Mouse (Mus musculus): Measurements from ENCODE around the gene Rnf150.

Gene Rnf150

GRCm38 (mm10) chr8:83028211-83028610 lies 165.1 kb downstream of the Rnf150 start:
- DNase-seq (ENCODE audit: low spot score), result no peak

- no peak for DNase-seq (ENCODE audit: low spot score)
These were observed 169.6 kb downstream of the Rnf150 start for GRCm38 (mm10) chr8:83032800-83033199.

- DNase-seq (ENCODE audit: low spot score), result no peak
These were observed 172.0 kb downstream of the Rnf150 start for GRCm38 (mm10) chr8:83035141-83035540.

DNA sequence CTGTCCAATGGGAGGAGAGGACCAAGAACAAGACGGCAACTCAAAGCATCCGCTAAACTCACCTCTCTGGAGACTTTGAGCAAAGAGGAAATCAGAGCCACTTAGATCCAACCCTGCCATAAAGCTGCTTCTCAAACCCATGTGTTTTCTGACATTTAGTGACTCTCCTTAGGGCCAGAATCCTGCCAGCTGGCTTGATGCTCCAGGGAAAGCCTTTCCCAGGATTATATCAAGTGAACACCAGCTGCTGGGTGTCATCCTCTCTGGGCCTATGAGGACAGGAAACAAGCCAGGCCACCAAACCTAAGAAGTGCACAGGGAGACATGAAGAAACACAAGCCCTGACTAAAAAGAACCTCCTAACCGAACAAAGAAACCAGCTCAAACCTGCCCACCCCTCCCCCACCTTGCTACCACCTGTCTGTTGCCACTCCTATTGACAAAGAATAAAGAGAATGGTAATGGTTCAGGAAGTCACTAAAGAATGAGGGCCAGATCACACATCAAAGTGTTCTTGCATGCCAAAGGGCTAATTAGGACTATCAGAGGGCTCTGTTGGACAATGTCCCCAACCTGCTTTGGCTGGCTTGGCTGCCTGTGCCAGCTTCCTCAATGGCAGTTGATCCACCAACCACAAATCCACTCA lies 173.5 kb downstream of the Rnf150 start:
- DNase-seq (ENCODE audit: low spot score), result peak; percentile 36

DNA sequence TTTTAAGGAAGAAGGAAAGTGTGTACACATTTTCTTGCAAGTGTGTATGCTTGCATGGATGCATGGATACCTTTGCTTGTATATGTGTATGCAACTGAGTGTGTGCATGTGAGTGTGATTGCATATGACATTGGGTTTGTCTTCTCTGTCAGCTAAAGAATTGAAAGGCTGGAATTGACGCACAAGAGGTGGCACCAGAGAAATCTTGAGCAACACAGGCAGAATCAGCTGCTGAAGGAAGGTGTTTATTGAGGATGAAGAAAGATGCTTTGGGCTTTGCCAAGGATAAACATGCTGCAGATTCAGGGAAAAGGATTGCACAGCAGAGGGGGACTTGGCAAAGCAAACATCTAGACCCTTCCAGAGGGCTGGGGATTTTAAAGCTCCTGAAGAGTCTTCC lies 174.2 kb downstream of the Rnf150 start:
- DNase-seq (ENCODE audit: low spot score), result no peak

GRCm38 (mm10) chr8:83038575-83038974 lies 175.4 kb downstream of the Rnf150 start:
- DNase-seq (ENCODE audit: low spot score), result peak; percentile 28

DNA sequence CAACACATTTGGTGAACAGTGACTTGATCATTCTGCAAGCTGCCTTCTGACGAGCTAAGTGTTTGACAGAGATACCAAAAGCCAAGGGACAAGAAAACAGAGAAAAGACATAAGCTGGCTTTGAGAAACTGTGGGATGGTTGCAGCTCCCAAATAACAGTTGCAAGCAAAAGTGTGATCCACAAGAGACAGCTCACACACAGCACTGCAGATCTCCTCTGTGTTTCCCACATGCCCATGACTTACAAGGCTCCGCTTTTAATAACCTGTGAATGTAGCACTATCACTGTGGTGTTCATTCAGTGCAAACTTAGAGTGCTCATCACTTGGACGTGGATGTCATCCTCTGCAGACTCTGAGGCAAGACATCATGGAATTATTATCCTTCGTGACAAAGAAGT lies 178.3 kb downstream of the Rnf150 start:
- no peak for DNase-seq (ENCODE audit: low spot score)

DNA sequence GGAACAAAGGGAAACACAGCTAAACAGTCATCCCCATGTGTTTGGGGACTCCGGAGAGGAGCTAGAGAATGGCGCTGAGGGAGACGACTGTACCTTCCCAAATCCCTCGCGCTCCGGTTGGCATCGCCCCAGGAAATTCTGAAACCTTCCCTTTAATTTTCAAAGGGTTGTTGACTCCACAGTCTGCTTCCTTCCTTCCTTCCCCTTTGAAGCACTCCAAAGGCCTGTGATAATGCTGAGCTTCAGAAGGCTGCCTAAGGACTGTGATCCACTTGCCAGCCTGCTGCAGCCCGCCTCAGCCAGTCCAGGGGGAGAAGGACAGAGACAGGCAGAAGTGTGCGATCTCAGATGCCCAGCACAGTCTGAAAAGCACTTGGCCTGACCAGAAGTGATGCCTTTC lies 183.8 kb downstream of the Rnf150 start:
- no peak for DNase-seq (ENCODE audit: low spot score)

DNA sequence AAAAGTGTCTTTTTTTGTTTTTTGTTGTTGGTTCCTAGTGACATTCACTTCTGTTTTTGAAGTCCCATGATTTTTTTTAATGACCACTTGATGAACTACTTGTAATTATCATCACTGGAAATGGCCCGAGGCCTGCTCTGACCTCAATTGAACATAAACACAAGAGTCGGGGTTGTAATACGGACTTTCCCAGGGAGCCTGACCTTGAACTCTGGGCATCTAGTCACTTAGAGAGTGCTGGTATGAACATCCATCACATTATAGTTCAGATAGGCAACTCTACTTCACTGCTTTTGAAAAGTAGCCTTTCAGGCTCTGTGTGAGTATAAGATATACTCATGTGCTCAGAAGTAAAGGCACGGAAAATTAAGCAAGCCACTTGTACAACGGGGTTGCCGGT lies 185.4 kb downstream of the Rnf150 start:
- DNase-seq (ENCODE audit: low spot score), result no peak

DNA sequence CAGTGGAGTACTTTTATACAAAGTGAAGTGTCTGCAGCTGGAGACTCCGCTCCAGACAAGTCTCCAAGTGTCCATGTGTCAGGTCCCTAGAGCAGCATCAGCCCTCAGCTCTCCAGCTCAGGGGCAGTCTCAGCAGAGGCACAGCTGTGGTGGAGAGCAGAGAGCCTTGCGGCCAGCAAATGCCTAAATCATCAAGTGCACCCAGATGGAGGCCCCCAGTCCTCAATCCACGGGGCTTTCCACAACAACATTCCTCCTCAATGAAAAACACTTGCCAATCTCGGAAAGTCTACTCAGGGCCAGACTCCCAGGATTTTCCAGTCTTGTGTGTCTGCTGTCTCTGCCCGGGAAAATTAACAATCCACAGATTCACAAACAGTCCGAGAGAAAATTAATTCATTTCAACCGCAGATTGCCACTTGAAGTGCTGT lies 186.0 kb downstream of the Rnf150 start:
- DNase-seq (ENCODE audit: low spot score), result no peak

DNA sequence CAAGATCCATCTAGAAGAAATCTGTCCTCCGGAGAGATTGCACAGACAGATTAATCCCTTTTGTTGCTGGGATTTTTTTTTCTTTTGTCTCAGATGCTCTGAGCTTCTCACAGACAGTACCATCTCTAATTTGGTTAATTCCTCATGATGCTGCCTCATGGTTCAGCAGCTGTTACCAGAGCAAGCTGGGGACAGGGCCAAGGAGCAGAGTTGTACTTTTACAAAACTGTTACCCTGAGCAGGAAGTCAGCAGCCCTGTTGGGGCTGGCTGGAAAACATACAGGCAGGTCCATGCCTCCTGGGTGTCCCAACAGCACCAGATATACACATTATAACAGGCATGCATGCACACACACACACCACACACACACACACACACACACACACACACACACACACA lies 186.5 kb downstream of the Rnf150 start:
- DNase-seq (ENCODE audit: low spot score), result no peak

GRCm38 (mm10) chr8:83052896-83053295 lies 189.7 kb downstream of the Rnf150 start:
- DNase-seq (ENCODE audit: low spot score), result no peak

DNA sequence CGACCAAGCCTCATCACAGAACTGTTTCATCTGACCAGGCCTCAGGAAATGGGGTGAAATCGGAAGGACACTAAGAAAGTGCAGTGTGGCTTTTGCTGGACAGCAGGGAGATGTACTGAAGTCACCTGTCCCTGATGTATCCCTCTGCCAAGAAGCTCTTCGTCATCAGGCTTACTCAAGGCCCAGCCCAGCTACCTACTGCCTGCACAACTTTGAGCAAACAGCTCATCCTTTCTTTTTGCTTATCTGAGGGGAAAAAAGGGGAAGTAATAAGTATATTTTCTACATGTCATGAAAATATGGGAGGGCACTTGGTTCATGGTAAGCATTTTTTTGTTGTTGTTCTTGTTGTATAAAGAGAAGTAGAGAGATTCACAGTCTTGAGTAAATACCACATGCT lies 191.6 kb downstream of the Rnf150 start:
- DNase-seq (ENCODE audit: low spot score), result no peak

GRCm38 (mm10) chr8:83058951-83059350 lies 195.8 kb downstream of the Rnf150 start:
- no peak for DNase-seq (ENCODE audit: low spot score)

GRCm38 (mm10) chr8:83060076-83060475 lies 196.9 kb downstream of the Rnf150 start:
- no peak for DNase-seq (ENCODE audit: low spot score)

- no peak for DNase-seq (ENCODE audit: low spot score)
These were observed 198.1 kb downstream of the Rnf150 start for GRCm38 (mm10) chr8:83061257-83061656.

DNA sequence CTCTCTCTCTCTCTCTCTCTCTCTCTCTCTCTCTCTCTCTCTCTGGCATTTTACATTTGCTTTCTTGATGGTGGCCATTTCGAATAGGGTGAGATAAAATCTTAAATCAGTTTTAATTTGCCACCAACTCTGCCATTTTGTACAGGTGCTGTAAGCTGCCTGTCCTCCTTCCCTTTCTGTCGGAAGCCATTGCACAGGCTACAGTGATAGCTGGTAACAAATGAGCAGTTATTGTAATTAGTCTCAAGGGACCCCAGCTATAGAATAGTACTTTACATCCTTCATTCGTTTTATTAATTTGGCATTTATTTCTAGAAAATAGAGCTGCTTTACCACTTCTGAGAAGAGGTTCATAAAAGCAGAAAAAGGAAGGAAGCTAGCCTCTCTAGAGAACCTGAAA lies 198.7 kb downstream of the Rnf150 start:
- no peak for DNase-seq (ENCODE audit: low spot score)

DNA sequence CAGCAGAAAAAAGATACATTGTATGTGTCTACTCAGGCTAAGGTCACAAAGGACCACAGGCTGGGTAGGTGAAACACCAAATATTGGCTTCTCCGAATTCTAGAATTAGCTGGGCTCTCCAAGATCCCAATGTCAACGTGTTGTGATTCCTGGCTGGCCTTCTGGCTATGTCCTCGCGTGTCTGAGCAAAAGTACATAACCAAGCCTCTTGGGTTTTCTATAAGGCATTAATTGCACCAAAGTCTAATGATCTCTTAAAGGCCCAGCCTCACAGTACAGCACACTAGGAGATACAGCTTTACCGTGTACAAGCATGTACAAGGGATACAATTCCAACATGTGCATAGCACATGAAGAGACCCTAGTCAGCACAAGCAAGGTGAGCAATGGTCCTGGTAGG lies 199.1 kb downstream of the Rnf150 start:
- DNase-seq (ENCODE audit: low spot score), result no peak

DNA sequence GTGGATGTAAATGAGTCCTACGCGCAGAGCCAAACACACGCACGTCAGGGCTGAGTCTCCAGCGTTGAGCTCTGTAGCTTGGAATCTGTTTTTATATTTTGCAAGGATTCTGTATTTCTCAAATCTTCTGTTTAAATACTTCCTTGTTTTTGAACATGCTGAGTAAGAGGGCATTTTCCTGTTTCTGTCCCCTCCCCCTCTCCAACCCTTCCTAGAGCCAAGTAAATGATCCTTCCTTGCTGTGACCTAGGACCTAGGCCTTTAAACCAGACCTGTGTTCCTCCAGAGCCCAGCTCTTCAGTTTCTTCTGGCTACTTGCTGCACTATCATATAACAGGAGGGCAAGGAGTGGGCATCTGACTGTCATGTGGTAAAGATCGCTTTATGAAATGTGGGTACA lies 200.9 kb downstream of the Rnf150 start:
- DNase-seq (ENCODE audit: low spot score), result no peak

DNA sequence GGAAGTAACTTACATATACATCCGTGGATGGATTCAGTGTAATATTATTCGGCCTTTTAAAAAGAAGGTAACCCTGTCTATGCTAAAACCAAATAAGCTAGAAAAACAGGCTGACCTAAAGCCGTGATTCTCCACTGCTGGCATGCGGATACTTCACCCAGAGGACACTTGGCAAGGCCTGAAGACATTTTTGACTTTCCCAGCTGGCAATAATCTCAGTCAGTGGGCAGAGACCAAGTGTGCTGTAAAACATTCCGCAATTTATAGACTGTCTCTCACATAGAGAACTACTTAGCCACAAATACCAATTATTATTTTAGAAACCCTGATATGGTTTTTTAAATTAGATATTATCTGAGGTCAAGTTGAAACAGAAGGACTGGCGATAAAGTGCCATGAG lies 202.9 kb downstream of the Rnf150 start:
- no peak for DNase-seq (ENCODE audit: low spot score)

GRCm38 (mm10) chr8:83066846-83067245 lies 203.7 kb downstream of the Rnf150 start:
- DNase-seq (ENCODE audit: low spot score), result no peak

- no peak for DNase-seq (ENCODE audit: low spot score)
These were observed 204.8 kb downstream of the Rnf150 start for GRCm38 (mm10) chr8:83067906-83068305.

- DNase-seq (ENCODE audit: low spot score), result no peak
These were observed 211.1 kb downstream of the Rnf150 start for GRCm38 (mm10) chr8:83074248-83074647.

DNA sequence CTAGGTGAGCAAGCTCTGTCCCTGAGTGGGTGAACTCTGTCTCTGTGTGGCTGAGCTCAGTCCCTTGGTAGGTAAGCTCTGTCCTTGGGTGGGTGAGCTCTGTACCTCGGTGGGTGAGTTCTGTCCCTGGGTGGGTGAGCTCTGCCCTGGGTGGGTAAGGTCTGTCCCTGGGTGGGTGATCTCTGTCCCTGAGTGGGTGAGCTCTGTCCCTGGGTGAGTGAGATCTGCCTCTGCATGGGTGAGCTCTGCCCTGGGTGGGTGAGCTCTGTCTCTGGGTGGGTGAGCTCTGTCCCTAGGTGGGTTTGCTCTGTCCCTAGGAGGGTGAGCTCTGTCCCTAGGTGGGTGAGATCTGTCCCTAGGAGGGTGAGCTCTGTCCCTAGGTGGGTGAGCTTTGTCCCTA lies 213.5 kb downstream of the Rnf150 start:
- no peak for DNase-seq (ENCODE audit: low spot score)

GRCm38 (mm10) chr8:83077329-83077728 lies 214.2 kb downstream of the Rnf150 start:
- DNase-seq (ENCODE audit: low spot score), result no peak

Measured in urinary bladder, postnatal 14 days (tissue).